Mouse (Mus musculus) brain, embryonic 14.5 days (tissue): ENCODE measurements around the gene Calcoco2.

Experiments
- CTCF ChIP-seq: fragments of 200-500 bp; IDR thresholded peaks from 2 replicates; pipeline ENCODE4 v1.5.1; 2012; ENCODE audit warnings: inconsistent platforms, mild to moderate bottlenecking, moderate library complexity, borderline replicate concordance; ENCODE audit not compliant: insufficient read depth, insufficient read length; ENCODE audit errors: extremely low read depth
- POLR2A ChIP-seq: fragments of 200-500 bp; IDR thresholded peaks from 2 replicates; pipeline ENCODE4 v1.6.1; 2012; ENCODE audit warnings: mild to moderate bottlenecking, inconsistent platforms, borderline replicate concordance; ENCODE audit not compliant: poor library complexity, insufficient read depth, insufficient read length, severe bottlenecking; ENCODE audit errors: extremely low read depth

- no peak for TF ChIP-seq CTCF
- peak; percentile 85 for TF ChIP-seq POLR2A
These were observed 46.4 kb downstream of the Calcoco2 start, which contains the start of gene Ube2z for GRCm38 (mm10) chr11:96065215-96065911.
